Mouse (Mus musculus): ENCODE data around the gene Tmem120a.

Tmem120a gene

GRCm38 (mm10) chr5:135743741-135744609, at the start of gene Tmem120a:
TSS of gene Tmem120a (minus strand) at chr5:135744448.
- peak; percentile 98 for DNase-seq

- DNase-seq, result no peak
Measured at GRCm38 (mm10) chr5:135782901-135783300, 38.7 kb upstream of the Tmem120a start.

- DNase-seq, result no peak
Measured at GRCm38 (mm10) chr5:135780331-135780730, 36.1 kb upstream of the Tmem120a start.

- peak; percentile 100 for DNase-seq
Measured at GRCm38 (mm10) chr5:135778471-135779445, 34.5 kb upstream of the Tmem120a start, which contains the start of gene Mdh2. TSS of gene Mdh2 (plus strand) at chr5:135778480.

- peak in 1 of 2 experiments; percentile 36 for DNase-seq
Measured at GRCm38 (mm10) chr5:135777796-135778470, 33.7 kb upstream of the Tmem120a start, which contains the start of gene Styxl1. TSS of gene Styxl1 (minus strand) at chr5:135778385.

GRCm38 (mm10) chr5:135776546-135776945, 32.3 kb upstream of the Tmem120a start:
- peak; percentile 50 to 76 for DNase-seq

GRCm38 (mm10) chr5:135772519-135772918, 28.3 kb upstream of the Tmem120a start:
- DNase-seq, result no peak

GRCm38 (mm10) chr5:135764971-135765370, 20.7 kb upstream of the Tmem120a start:
- no peak for DNase-seq

- peak; percentile 67 to 81 for DNase-seq
Measured at GRCm38 (mm10) chr5:135763526-135763925, 19.3 kb upstream of the Tmem120a start.

GRCm38 (mm10) chr5:135761881-135762280, 17.6 kb upstream of the Tmem120a start:
- DNase-seq, result no peak

- no peak for DNase-seq
Measured at GRCm38 (mm10) chr5:135751595-135751994, 7.3 kb upstream of the Tmem120a start.

GRCm38 (mm10) chr5:135751041-135751440, 6.8 kb upstream of the Tmem120a start:
- DNase-seq, result no peak

- DNase-seq, result no peak
Measured at GRCm38 (mm10) chr5:135744742-135745141, 494 bp upstream of the Tmem120a start.

- peak; percentile 54 to 81 for DNase-seq
Measured at GRCm38 (mm10) chr5:135742941-135743740, 1.1 kb downstream of the Tmem120a start.

- DNase-seq, result peak; percentile 65 to 87
Measured at GRCm38 (mm10) chr5:135742156-135742555, 2.1 kb downstream of the Tmem120a start.

GRCm38 (mm10) chr5:135738266-135738665, 6.0 kb downstream of the Tmem120a start:
- no peak for DNase-seq

- peak in 1 of 2 experiments; percentile 43 for DNase-seq
Measured at GRCm38 (mm10) chr5:135737154-135737553, 7.1 kb downstream of the Tmem120a start.

GRCm38 (mm10) chr5:135736544-135736943, 7.7 kb downstream of the Tmem120a start:
- no peak for DNase-seq

- peak in 1 of 2 experiments; percentile 61 for DNase-seq
Measured at GRCm38 (mm10) chr5:135735741-135736140, 8.5 kb downstream of the Tmem120a start.

GRCm38 (mm10) chr5:135734057-135734680, 10.1 kb downstream of the Tmem120a start:
- peak in 1 of 2 experiments; percentile 64 for DNase-seq

- DNase-seq, result no peak
Measured at GRCm38 (mm10) chr5:135733071-135733470, 11.2 kb downstream of the Tmem120a start.

Measured in kidney, postnatal 25 days (tissue).